Mouse (Mus musculus) testis, adult 2 months (tissue): ENCODE measurements around the gene Ppp1r16b.

Source experiments
- CTCF ChIP-seq: fragments of 200-500 bp; IDR thresholded peaks from 2 replicates; pipeline ENCODE4 v1.5.1; 2012; ENCODE audit warnings: low read depth, mild to moderate bottlenecking, inconsistent platforms, low read length, moderate library complexity; ENCODE audit not compliant: control insufficient read depth, insufficient read depth, insufficient replicate concordance
- POLR2A ChIP-seq: fragments of 200-500 bp; IDR thresholded peaks from 2 replicates; pipeline ENCODE4 v1.6.1; 2012; ENCODE audit warnings: low read depth, mild to moderate bottlenecking, inconsistent platforms, low read length, moderate library complexity; ENCODE audit not compliant: control insufficient read depth

GRCm38 (mm10) chr2:158696451-158696850 lies 31.3 kb downstream of the Ppp1r16b start:
- TF ChIP-seq POLR2A (no peak), CTCF (no peak)
